Mouse (Mus musculus) heart, postnatal 36 days (tissue): Measurements from ENCODE around the gene Clba1. TPM values are rescaled to one million over a fixed set of nuclear protein-coding genes. Genes with fewer than 3 reads are reported as not detected.

Source experiments
- DNase-seq, 2 experiments: peaks; one replicate each; pipeline ENCODE4 v3.0.0; 2021 to 2022
- intact Hi-C: fragments of 180-260 bp; cut with DNase I; formaldehyde crosslinking; loops from one replicate; pipeline ENCODE4 v1.15.1; 2025
- total RNA-seq, 2 experiments: library from RNA; stranded (reverse); gene quantifications; 2 replicates each; pipeline ENCODE4 v1.2.3; 2021

The Clba1 gene
- total RNA-seq, 2 experiments from 2014 or later: 1.6 to 2.9 TPM

- DNase-seq: no peak
- intact Hi-C loops: no loop called here
These were observed 14.4 kb upstream of the Clba1 start for GRCm38 (mm10) chr12:112794356-112794816.

- DNase-seq: no peak
- intact Hi-C loops: no loop called here
These were observed 13.7 kb upstream of the Clba1 start for GRCm38 (mm10) chr12:112794998-112795397.

GRCm38 (mm10) chr12:112795466-112796104 is 13.2 kb upstream of the Clba1 start:
- peak; percentile 55 to 56 for DNase-seq
- intact Hi-C loops: no loop called here

- intact Hi-C loops: no loop called here
- no peak for DNase-seq
These were observed 11.9 kb upstream of the Clba1 start for GRCm38 (mm10) chr12:112796551-112797510.

GRCm38 (mm10) chr12:112797672-112798331 is 10.9 kb upstream of the Clba1 start:
- intact Hi-C loops: no loop called here
- peak; percentile 32 to 46 for DNase-seq

- intact Hi-C loops: no loop called here
- DNase-seq: peak in 1 of 2 experiments; percentile 26
These were observed 10.4 kb upstream of the Clba1 start for GRCm38 (mm10) chr12:112798332-112798681.

GRCm38 (mm10) chr12:112798716-112799115 is 10.0 kb upstream of the Clba1 start:
- intact Hi-C loops: no loop called here
- DNase-seq: no peak

- intact Hi-C loops: no loop called here
- no peak for DNase-seq
These were observed 9.3 kb upstream of the Clba1 start for GRCm38 (mm10) chr12:112799237-112799970.

- DNase-seq: peak; percentile 76 to 78
- intact Hi-C loops: loop anchor here (2.0 to 5.0 kb wide), 2 partner anchors 44 to 53 kb away; no protein-coding TSS in a partner anchor
These were observed 8.3 kb upstream of the Clba1 start for GRCm38 (mm10) chr12:112800476-112800875.

GRCm38 (mm10) chr12:112801864-112802846 is 6.6 kb upstream of the Clba1 start, which contains the start of gene Ahnak2:
Ahnak2 (minus strand) TSS chr12:112802657.
- DNase-seq: no peak

GRCm38 (mm10) chr12:112802917-112803316 is 5.8 kb upstream of the Clba1 start:
- DNase-seq: no peak
- intact Hi-C loops: loop anchor here (5.0 kb wide), 1 partner anchor 56 kb away; no protein-coding TSS in a partner anchor

More at GRCm38 (mm10) chr12:112801864-112802846, 6.6 kb upstream of the Clba1 start, which contains the start of gene Ahnak2:
- intact Hi-C loops: loop anchor here (2.0 to 5.0 kb wide), 2 partner anchors 43 to 55 kb away; no protein-coding TSS in a partner anchor

- intact Hi-C loops: loop anchor here (5.0 kb wide), 1 partner anchor 57 kb away; no protein-coding TSS in a partner anchor
- DNase-seq: peak; percentile 37 to 47
These were observed 4.7 kb upstream of the Clba1 start for GRCm38 (mm10) chr12:112804046-112804445.

- DNase-seq: no peak
- intact Hi-C loops: no loop called here
These were observed 2.7 kb upstream of the Clba1 start for GRCm38 (mm10) chr12:112806044-112806443.

- DNase-seq: no peak
- intact Hi-C loops: loop anchor here (2.0 kb wide), 1 partner anchor 21 kb away; the partner anchor contains the start of gene Cdca4
These were observed 941 bp upstream of the Clba1 start for GRCm38 (mm10) chr12:112807796-112808195.

GRCm38 (mm10) chr12:112808212-112808586 is 538 bp upstream of the Clba1 start:
- no peak for DNase-seq
- intact Hi-C loops: loop anchor here (2.0 kb wide), 1 partner anchor 21 kb away; the partner anchor contains the start of gene Cdca4

GRCm38 (mm10) chr12:112809641-112810040 is 904 bp downstream of the Clba1 start:
- DNase-seq: no peak
- intact Hi-C loops: loop anchor here (2.0 kb wide), 1 partner anchor 19 kb away; the partner anchor contains the start of gene Cdca4

GRCm38 (mm10) chr12:112810092-112810885 is 1.6 kb downstream of the Clba1 start:
- intact Hi-C loops: no loop called here
- DNase-seq: no peak

GRCm38 (mm10) chr12:112813370-112813769 is 4.6 kb downstream of the Clba1 start:
- DNase-seq: no peak
- intact Hi-C loops: no loop called here
